Mouse (Mus musculus) lung, postnatal 0 days (tissue): ENCODE data around the gene Slc25a33.

Experiments
- CTCF ChIP-seq: IDR thresholded peaks from 2 replicates; pipeline ENCODE4 v1.5.1; 2016; ENCODE audit warnings: antibody characterized with exemption, mild to moderate bottlenecking
- EP300 ChIP-seq: IDR thresholded peaks from 2 replicates; pipeline ENCODE4 v1.6.1; 2016; ENCODE audit warnings: antibody characterized with exemption, mild to moderate bottlenecking, control low read depth

DNA sequence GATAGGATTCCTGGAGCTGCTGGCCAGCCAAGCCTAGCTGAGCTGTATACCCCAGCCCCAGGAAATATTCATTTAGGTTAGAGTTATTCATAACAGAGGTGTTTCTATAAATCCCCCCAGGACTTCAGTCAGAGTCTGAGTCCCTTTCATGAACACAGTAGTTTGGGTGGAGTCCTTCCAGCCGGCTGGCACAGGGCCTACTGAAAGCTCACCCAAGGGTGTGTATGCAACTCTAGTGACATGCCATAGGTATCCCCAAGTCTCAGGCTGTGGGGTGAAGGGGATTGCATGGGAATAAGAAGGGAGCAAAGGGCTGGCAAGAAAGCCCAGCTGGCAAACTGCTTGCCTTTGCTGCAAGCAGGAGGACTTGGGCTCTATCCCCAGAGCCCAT is 23.1 kb upstream of the Slc25a33 start:
- TF ChIP-seq EP300 (no peak), CTCF (no peak)
